Mouse (Mus musculus) frontal cortex, postnatal 36 days (tissue): ENCODE measurements at regions not wholly inside any gene's neighbourhood (a gene's known extent, or its start where the extent isn't known, plus 50 kb on each side); places are given as distances from the start of the nearest gene placed in this dataset.
"Not testable (repeated sequence)": the region's sequence is repeated elsewhere in the genome, so short reads cannot be mapped to it uniquely, and the experiment has no call there.

ENCODE experiments used
- DNase-seq, 2 experiments: peaks; one replicate each; pipeline ENCODE4 v3.0.0; 2022; ENCODE audit warnings: low spot score in 2 of 2

DNA sequence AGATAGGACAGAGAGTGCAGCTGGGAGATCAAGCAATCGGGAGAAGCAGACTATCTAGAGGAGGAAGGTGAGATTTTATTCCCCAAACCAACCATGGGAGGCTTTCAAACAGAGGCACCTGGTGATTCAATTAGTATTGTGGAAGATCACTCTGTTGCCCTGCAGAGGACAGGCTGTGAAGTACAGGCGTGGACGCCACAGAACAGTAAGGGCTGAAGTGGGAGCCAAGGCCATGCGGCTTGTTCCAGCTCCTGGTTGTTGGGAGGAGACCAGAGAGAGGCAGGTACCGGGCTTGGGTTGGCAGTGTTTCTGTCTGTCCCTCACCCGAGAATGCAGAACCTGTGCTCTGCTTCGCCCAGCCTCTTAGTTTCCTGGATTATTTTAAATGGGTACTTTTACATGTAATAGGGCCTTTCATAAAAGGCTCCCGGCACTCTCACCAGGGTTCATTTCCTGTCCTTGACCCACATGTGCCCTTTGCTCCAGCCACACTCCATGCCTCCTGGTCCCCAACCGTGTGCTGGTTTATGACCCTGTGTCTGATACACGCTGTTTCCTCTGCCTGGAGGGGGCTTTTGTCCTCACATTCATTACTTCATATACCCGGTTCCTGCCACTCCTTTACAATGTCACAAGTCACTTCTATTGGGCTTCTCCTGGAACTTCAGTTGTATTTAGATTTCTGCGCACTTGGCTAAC lies 58.3 kb downstream of the Vcpkmt start:
- DNase-seq, result no peak

DNA sequence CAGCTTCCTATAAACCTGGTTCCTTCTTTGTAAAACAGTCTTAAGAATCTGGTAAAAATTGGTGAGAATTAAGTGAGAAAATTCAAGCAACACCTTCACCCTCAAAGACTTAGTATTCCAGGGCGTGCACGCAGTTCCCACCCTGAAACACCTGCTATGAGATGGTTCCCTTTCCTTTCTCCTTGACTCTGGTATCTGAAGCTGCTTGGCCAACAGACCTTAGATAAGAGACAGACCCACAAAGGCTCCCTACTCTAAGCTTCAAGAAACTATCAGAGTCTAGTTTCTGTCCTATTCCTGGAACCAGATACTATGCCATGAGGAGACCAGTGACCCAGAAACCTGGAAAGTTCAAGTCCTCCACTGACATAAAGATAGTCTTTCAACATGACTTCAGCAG lies 63.0 kb downstream of the Vcpkmt start:
- no peak for DNase-seq

DNA sequence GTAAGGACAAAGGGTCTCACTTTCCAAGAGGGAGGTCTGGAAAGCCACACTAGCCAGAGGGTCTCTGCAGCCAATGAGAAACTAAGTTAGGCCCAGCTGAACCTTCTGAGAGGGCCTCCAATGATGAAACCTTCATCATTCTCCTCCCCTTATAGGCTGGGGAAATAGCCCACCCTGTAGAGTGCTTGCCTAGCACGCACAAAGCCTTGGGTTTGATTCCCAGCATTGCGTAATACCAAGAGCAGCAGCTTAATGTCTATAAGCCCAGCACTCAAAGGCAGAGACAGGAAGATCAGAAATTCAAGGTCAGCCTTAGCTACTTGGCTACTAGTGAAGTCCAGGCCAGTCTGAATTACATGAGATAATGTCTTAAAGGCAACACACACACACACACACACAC lies 63.8 kb downstream of the Vcpkmt start:
- no peak for DNase-seq

DNA sequence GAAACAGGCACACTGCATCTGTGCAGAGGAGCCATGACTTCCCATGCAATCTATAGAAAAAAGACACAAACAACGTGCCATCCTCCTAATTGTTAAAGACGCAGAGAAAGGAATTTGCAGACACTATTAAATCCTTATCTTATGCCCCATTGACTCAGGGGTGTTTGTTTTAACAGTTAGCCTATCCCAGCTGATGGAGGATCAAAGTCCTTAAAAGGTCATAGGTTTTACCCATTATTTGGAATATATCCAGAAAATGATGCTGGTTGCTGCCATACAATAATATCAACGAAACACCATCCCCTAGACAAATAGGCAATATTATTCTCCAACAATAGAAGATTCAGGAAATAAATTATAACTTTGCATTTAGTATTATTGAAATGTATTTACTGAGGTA lies 65.2 kb downstream of the Vcpkmt start:
- DNase-seq, result no peak

DNA sequence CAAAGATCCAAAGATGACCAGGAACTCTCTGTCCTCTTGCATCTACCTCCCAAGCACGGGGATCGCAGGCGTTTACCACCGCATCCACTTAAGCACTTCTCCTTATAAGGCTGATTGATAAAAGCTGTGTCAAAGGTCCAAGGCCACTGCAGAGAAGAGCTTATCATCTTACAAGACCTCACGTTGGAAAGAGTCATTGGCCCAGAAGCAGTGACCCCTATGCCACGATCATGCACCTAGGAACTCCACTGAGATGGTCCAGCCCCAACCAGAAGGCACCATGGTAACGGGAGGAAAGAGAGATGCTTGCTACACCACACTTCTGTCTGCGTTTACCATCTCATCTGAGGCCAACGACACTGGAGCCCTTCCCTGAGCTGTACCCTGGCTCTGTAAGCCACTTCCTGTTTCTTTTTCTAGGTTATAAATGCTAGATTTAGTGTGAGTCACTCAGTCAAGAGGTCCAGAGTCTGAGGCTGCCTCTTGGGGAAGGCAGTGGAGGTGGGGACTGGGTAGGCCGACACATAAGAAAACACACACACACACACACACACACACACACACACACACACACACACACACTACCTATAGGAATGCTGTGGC lies 66.4 kb downstream of the Vcpkmt start:
- DNase-seq, result no peak

DNA sequence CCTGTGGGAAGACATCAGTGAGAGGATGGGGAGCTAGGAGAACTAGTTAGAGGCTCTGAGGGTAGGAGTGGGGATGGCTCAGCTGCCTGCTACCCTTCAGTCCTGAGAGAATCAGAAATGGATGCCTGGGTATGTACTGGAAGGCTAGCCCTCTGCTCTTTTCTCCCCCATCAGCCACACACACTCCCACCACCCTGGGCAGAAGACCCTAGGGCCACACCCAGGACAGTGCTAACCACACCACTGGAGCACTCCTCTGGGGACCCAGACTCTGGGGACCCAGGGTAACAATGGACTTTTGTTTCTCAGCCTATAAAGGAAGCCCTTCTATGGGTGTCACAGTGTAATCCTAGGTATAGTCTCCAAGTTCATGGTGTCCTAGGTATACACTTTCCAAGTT lies 67.0 kb downstream of the Vcpkmt start:
- no peak for DNase-seq

DNA sequence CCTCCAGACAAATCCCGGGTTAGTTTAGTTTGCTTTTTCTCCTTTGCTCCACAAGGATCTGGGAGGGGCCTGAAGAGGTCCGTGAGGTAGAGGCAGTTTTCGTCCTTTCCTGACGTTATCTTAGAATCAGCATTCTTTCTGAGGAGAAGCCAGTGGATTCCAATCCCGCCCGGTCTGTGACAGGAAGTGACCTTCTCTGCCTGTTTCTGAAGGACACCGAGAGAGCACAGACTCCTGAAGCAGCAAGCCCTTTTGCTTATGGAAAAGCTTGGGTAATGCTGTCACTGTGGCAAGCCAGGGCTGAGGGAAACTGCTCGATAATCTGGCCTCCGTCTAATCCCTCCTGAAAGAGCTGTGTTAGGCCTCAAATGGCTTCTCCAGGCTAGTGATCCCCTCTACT lies 67.7 kb downstream of the Vcpkmt start:
- no peak for DNase-seq

DNA sequence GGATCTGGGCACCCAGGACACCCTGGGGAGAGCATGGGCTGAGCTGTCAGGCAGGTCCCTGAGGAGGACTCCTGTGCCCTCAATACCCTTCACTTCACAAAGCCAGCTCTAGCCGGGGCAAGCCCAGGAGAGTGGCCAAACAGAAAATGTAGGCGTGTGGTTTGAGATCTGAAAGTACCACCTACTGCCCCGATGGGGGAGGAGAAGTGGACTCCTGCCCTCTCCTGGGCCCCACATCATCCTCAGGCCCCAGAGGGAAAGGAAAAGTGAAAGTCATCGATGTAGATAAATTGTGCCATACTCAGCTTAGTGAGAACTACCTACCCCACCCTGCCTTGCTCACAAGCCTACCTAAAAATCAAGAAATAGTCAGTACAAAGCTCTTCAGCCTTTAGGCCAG lies 69.7 kb downstream of the Vcpkmt start:
- DNase-seq, result no peak

DNA sequence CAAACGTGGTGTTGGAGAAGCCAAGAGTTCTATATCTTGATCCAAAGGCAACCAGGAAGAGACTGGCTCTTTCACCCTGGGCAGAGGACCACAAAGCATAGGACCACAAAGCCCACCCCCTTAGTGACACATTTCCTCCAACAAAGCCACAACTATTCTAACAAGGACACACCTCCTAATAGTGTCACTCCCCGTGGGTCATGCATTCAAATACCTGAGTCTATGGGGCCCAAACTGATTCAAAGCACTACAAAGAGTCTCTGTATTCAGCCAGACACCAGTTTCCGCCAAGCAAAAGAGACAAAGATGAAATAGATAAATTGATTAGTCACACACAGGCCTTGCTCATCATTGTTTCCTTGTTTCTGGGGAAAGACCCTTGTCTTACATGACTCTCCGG lies 72.1 kb downstream of the Vcpkmt start:
- no peak for DNase-seq

DNA sequence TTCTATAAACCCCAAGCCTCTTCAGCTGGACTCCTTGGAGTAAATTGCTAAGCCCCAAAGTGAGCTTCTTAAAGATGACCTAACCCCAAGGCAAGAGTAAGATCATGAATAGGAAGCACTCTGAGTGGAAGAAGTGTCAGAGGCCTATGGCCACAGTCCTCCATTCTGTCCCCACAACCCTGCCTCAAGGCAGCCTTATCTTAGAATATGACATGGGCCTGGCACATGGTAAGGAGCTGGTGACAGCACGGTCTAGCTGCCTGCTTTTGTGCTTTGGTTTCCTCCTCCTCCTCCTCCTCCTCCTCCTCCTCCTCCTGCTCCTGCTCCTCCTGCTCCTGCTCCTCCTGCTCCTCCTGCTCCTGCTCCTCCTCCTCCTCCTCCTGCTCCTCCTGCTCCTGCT lies 73.6 kb downstream of the Vcpkmt start:
- DNase-seq, result not testable (repeated sequence)

DNA sequence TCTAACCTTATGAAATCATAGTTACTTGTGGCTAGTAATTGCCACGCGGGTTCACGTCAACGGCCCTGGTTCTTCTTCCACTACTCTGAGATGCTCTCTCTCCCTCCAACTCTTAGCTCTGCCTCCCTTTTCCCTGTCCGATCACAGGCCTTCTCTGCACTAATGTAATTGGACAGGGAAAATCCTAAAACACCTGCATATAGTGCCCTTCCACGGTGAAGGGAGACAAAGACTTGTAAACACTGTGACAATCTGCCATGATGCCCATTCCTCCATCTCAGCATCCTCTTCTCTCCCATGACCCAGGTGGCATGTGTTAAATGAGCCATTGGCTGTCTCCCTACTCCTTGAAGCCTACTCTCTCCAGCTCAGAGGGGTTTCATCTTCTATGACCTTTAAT lies 74.9 kb downstream of the Vcpkmt start:
- DNase-seq, result no peak

DNA sequence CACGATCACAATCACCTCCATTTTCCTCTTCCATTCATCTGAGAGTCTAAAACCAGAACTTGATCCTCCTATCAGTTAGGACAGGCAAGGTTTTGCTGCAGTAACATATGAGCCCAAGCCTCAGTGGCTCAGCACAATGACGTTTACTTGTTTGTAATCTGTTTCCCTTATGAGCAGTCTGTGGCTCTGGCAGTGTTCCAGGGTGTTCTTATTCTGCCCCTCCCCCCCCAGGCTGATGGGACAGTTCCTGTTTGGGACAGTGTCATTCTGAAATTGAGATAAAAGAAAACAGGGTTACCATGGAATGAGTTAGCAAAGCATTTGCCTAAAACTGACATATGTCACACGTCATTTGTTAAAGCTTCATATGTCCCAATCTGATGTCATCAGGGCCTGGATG lies 75.5 kb downstream of the Vcpkmt start:
- no peak for DNase-seq

DNA sequence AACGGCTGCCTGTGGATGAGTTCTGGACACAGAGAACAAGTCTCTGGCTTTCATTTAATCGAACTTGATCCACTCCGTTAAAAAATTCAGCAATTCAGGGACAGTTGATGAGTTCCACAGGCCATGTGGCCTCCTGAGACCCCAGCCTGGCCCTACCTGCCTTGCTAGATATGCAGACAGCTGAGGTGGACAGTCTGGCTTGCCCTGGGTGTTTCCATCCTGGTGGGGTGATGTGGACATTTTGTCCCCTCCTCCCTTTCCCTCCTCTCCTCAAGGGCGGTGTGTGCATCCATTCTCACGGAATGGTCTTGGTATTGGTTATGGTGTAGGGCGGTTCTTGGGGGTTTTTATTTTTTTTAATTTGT lies 80.1 kb downstream of the Vcpkmt start:
- DNase-seq, result no peak

DNA sequence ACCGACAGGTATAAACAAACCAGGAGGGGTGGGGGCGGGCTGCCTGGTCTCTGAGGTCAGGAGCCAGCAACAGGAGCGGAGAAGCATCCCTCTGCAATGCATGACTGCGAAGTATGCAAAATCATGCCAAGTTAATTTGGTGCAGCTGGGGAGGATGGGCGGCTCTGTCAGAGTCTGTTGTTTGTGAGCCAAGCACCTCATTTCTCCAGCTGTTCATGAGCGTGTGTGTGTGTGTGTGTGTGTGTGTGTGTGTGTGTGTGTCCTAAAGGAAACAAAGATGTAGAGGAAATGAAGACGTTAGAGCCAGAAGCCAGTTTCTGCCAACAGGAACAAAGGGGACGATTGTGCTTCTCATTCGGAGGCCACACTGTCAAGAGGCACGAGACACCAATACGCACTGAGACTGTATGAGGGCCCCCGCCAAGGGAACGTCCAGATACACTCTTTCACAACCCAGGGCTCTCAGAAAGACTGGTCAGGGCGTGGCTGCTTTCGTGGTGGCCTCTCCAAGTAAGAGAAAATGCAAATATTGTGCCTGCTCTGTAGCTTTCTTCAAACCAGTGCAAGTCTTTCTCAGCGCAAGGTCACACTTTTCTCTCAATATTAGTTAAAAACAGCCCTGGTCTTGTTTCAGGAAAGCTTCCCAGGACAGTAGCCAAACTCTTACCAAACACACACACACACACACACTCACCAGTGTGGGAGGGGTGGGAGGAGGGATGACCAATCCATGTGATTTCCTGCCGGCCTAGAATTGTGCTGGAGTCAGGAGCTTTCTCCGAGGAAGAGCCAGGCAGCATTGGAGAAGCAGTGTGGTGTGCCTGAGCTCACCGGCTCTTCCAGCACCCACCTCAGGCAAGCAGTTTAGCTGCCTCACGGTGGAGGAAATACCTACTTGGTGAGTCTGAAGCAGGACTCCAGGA lies 80.8 kb downstream of the Vcpkmt start:
- DNase-seq, result peak; percentile 55 to 68

DNA sequence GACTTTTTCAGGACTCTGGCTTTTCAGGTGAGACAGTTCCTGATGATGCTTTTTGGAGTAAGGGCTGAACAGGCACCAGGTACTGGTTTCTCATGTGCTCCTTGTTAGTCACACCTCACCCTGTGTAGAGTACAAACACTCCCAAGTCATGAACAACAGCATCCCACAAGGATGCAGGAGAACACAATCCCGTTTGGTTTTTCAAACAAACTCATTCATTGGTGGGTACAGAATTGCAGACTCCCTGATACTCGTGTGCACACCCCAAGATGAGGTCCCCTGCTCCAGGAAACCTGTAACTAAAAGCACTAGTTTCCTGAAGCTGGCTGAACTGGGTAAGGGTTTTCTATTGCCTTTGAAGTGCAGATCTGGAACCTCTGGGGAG lies 81.5 kb downstream of the Vcpkmt start:
- no peak for DNase-seq

DNA sequence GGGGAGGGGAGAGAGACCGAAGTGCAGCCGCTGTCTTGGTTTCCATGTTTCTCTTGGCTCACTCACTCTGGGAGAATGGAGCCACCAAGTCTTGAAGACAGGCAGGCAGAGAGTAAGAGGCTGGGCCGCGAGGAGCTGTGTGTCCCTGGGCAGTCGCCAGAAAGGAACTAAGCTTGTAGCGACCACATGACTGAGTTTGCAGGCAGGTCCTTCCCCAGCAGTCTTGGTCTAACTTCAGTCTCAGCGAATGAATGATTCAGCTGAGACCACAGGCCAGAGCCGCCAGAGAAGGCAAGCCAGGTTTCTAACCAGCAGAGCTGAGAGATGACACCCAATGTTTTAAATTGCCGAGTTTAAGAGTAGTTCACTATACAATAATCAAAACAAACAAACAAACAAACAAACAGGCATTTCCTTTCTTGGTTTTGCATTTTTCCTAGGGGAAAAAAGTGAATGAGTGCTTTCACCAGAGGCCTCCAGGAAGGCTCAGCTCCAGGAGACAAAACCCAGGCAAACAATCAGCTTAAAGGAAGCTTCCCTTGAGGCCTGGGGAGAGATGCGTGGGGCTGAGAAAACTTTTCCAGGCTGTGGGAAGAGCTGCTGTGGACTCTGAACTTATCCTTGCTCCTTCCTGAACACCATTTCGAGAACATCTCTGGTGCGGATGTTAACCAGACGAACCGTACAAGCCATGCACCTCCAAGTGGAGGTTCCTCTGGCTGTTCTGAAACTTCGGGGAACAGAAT lies 82.1 kb downstream of the Vcpkmt start:
- DNase-seq, result no peak

DNA sequence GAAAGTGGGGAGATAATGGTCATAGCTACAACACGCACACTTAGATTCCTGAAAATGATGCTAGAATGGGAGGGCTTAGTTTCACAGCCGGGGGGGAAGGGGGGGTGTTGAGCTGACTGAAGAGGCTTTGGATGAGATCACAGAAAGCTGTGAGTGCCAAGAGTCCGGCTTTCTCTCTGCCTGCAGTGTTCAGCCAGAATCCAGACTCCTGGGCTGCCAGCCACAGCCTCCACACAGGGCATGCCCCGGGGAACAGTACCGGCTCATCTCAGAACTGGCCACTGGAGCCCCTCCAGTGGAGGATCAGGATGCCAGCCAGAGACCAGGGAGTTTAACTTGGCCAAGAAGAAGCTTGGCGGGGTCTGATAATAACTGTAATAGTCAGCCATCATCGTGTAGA lies 85.7 kb downstream of the Vcpkmt start:
- DNase-seq, result peak; percentile 36 to 62

DNA sequence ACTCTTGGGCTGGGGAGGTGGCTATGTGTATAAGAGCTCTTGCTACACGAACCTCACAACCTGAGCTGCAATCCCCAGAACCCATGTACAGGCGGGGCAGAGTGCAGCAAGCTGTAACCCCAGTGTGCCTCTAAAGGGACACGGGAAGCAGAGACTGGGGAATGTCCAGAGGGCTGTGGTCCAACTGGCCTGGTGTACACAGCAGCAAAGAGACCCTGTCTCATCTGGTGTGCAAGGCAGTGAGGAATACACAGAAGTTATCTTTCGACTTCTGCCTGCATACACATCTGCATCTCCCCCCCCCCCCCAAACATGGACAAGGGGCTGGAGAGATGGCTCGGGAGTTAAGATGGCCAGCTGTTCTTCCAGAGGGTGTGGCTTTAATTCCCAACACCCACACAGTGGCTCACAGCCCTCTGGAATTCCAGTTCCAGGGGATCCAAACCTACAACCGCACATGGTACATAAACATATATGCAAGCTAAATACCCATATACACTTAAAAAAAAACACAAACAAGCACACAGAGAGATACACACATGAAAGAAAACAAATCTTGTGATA lies 86.4 kb downstream of the Vcpkmt start:
- no peak for DNase-seq

DNA sequence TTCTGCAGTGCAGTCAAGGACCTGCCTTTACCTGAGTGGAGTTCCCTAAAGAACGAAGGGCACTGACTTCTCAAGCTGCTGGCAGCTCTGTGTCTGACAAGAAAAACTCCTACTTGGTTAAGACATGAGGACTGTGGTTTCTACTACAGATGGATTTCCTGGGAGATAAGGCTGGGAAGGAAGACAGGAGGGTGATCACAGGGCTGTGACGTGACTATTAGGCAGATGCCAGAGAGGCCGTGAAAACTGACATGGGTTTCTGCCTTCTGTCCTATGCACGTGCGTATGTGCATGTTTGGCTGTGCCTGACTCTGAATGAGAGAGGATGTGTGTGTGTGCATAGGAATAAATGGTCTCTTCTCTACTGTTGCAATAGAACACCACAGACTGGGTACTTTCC lies 87.1 kb downstream of the Vcpkmt start:
- no peak for DNase-seq

DNA sequence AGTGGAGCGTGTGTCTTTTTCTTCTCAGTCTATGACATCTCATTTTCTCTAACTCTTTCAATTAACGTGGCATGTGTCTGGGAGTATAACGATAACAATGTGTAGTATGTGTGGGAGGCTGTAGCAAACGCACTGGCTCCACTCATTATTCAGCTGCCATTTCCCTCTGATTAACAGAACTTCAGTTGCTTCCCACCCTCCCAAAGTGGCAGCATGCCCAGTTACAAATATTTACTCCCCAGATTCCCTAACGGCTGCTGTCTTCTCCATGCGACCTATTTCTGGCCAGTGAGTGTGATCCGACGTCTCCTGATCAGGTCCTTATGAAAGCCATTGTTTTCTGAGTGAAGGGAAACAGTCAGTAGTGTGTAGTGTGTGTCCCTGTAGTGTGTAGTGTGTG lies 88.2 kb downstream of the Vcpkmt start:
- no peak for DNase-seq

DNA sequence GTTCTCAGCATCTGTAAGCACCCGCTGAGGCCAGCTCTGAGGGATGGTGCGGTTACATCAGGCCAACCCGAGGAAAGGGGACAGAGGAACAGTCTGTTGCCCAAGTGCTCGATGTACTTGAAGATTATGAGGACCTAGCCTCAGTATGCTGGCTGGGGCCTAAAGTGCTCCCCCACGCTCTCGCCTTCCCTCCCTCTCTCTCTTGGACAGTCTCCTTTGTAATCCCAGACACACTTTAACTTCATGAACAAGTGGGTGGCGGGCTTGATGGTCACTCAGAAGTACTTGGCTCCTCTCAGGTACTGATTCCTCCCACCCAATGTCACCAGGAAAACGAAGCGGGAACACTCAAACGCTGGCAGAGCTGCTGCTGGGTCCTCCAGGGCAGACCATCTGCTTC lies 93.1 kb downstream of the Vcpkmt start:
- DNase-seq, result no peak

DNA sequence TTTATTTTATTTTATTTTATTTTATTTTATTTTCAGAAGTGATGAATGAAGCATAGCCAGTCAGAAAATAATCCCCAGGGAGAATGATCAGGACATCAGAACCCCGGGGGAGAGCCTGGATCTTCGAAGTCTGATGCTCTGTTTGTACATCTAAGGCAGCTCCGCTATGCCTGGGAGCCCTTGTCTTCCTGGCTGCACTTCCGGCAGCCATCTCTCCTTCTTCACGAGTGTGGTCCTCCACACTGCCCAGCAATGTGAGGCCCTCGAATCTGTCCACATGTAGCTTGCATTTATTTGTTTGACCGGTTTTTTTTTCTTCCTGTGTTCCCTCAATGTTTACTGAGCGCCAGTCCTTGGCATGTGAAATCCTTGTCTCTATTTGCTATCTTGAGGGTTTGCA lies 95.9 kb downstream of the Vcpkmt start:
- DNase-seq, result no peak
